Mouse (Mus musculus) ovary, postnatal 10 days (tissue): ENCODE results near the gene Samhd1.
A peak's percentile ranks its signal among the peaks of the same experiment; 100 is the strongest.

Experiments used
- DNase-seq: peaks from one replicate; pipeline ENCODE4 v3.0.0; 2022; ENCODE audit warnings: low spot score

Gene Samhd1

GRCm38 (mm10) chr2:157095005-157095755, 39.9 kb downstream of the Samhd1 start:
- peak; percentile 55 for DNase-seq

DNA sequence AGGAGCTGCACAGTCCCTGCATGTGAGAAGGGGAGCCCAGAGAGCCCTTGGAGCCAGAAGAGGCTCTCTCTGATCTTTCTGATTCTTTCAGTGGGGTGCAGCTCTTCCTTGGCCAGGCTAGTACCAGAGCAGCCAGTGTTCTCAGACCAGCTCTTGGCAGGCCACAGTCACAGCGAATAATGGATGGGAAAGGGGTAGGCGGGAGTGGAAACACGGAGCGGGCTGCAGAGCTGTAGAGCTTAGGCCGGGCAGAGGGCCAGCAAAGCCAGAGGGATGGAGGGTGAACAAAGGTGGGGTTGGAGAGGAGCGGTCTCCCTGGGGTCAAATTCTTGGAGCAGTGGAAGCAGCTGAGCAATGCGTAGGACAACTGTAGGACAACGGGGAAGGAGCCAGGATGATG, 43.0 kb downstream of the Samhd1 start:
- DNase-seq: no peak

- DNase-seq: no peak
These were observed 47.3 kb downstream of the Samhd1 start for GRCm38 (mm10) chr2:157087536-157088317.

DNA sequence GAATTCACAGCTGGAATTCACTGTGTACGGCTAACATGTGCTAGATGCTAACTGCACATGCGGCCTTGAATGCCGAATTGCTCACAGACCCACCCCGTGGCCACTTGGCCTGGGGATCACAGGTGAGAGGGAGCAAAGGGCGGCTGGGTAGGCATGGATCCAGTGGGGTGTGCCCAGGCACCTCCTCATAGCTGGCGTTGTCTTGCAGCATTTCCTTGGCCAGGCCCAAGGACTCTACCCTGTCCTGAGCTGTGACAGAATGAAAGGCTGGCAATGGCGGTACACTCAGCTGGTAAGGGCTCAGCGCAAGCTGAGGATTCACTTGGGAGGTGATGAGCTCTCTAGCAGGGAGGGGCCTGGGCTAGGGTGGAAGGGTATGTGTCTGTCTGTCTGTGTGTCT, 48.3 kb downstream of the Samhd1 start, which contains the start of gene Tldc2:
TSS of gene Tldc2 (plus strand) at position 260 of the 400 bp plus-strand sequence.
- DNase-seq: no peak

DNA sequence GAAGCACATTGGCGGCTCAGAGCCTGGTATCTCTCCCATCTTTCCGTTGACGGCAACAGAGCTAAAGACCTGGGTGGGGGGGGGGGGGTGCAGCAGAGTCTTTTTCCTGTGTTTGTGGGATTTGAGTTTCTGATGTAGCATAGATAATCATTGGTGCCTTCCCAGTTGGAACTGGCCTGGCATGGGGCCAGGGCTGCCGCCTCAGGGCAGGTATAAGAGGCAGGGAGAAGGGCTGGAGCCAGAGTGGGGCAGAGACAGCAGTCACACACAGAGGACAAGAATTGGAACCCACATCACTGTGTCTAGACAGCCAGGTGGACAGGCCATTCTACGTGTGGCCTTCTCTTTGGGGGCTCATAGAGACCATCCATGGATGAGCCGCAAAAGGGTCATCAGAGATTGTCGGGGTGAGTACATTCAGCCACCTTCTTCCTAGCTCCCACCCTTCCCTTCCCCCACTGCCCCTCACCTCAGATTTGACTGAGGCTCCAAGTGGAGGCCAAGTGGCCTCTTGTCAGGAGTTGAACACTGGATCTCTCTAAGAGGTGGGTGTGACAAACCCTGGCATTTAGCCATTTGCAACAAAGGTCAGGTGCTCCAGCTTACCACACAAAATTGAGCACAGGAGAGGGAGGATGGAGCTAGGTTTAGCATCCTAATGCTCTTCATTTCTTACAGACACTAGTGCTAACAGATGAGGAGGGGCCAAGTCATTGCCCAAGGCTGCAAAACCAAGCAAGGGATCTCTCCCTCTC, 50.1 kb downstream of the Samhd1 start:
- no peak for DNase-seq

- DNase-seq: no peak
These were observed 53.1 kb downstream of the Samhd1 start for GRCm38 (mm10) chr2:157081960-157082359.

DNA sequence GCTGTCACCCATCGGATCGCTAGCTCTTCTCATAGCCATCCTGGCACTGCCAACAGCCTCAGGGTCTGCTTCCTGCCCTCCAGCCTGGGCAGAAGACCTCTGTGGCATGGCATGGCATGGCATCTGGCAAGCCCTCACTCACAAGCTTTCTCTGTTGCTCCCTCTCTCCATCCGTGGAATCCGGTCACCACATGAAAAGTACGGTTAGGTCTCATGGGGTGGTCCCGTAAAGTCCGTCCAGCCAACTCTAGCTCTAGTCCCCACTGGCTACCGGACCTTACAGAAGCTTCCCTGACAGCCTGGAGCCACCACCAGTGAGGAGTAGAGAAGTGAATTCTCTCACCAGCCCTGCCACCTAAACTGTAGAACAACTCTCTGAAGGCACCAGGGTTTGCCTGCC, 53.7 kb downstream of the Samhd1 start:
- no peak for DNase-seq

- no peak for DNase-seq
These were observed 55.3 kb downstream of the Samhd1 start for GRCm38 (mm10) chr2:157079701-157080180.

GRCm38 (mm10) chr2:157078793-157079700, 56.0 kb downstream of the Samhd1 start, which contains the start of gene Soga1:
Gene Soga1 (minus strand): TSS chr2:157079254.
- peak; percentile 80 for DNase-seq

- no peak for DNase-seq
These were observed 56.8 kb downstream of the Samhd1 start for GRCm38 (mm10) chr2:157078059-157078792.

DNA sequence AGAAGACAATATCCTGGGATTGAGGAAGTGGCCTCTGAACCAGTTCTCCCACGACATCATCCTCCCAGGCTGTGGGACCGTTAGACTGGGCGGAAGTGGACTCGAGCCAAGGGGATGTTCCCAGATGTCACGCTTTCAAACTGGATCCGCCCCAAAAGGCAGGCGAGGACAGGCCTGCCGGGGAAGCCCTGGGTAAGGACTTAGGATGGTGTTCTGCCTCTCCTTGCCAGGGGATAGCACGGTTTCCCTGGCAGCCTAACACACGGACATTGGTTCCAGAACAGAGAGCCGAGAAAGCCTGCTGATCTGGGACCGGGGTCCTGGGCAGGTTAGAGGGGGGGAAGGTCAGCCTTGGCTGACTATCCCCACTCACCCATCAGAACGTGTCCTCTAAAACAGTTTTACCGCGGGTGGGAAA, 57.4 kb downstream of the Samhd1 start:
- peak; percentile 68 for DNase-seq

DNA sequence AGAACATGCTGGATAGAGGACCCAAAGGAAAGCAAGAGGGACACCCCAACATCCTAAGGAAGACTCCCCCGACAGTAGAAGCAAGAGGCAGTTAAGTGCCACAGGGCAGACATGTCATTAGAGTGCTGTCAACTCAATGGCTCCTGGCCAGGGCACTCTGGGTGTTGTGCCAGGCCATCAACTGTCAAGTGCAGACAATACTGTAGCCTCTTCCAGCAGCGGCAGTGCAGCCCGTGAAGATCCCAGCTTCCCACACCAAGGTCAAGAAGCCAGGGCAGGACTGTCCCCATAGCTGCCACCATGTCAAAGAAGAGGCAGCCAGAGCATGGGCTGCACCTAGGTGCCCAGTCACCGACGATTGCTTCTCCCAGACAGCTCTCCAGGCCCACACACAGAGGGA, 57.9 kb downstream of the Samhd1 start:
- DNase-seq: no peak

DNA sequence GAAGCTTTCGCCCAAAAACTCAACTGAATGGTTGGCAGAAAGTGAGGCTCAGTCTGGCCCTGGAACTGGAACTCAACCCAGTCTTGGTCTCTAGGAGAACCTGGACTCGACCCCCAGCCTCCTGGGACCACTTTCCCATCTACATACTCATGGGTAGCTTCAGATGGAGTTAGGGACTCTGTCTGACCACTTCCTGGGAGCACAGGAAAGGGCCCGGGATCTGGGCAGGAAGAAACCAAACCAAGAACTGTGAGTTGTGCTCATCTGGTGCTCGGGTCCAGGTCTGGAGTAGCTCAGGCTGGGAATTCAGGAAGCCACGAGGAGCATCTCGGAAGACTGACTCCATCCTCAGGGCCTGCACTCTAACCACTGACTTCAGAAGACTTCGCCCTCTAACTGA, 58.5 kb downstream of the Samhd1 start:
- no peak for DNase-seq

DNA sequence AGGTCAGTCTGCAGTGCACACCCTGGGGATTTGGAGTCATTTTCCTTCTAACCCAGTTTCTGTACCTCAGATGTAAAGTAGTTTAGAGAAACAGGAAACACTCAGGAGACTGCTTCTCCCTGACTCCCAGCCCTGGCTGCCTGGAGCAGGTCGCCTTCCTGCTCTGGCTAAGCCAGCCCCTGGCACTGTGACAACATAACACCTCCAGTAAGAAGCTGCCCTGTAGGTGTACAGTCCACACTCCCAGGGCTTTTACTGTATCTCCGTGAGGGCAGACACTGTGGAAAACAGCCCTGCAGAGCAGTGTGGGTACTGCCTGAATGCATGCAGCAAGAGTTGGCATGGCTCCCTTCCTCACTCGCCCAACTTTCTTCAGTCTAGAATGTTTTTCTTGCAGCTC, 59.4 kb downstream of the Samhd1 start:
- DNase-seq: no peak

GRCm38 (mm10) chr2:157075226-157075625, 59.8 kb downstream of the Samhd1 start:
- no peak for DNase-seq

DNA sequence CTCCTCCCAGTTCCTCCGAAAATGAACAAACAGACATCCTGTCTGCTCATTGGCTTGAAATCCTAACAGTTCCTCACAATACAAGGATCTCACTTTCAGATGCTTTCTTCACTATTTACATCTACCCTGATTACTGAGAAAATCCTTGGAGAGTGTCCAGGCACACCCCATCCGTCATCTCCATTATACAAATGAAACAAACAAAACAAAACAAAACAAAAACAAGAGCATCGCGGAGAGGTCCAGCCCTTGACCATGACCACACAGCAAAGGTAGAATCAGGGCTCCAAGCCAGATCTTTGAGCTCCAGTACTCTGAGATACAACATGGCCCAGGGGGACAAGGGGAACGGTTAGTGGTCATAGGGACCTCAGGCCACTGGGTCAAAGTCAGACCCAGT, 60.3 kb downstream of the Samhd1 start:
- DNase-seq: no peak

DNA sequence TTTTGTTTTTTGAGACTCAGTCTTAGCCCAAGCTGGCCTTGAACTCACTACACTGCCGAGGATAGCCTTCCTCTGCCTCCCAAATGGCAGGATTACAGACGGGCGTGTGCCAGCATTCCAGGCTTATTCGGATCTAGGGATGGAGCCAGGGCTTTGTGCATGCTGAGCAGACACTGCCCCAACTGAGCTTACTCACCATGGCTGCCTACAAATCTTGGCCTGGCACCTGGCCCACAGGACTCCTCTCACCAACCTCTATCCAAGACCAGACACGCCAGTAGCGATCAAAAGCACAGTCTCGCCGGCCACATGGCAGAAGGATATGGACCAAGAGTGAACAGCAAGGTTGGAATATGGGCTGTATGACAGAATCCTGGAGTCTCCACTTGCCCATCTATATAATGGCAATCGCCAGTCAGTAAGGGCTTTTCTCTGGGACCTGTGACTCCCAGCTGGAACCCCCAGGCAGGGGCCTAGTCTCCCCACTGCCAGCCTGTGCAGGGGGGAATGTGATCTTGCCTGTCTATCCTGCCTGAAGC, 60.8 kb downstream of the Samhd1 start:
- no peak for DNase-seq

- DNase-seq: no peak
These were observed 61.5 kb downstream of the Samhd1 start for GRCm38 (mm10) chr2:157073378-157074052.

DNA sequence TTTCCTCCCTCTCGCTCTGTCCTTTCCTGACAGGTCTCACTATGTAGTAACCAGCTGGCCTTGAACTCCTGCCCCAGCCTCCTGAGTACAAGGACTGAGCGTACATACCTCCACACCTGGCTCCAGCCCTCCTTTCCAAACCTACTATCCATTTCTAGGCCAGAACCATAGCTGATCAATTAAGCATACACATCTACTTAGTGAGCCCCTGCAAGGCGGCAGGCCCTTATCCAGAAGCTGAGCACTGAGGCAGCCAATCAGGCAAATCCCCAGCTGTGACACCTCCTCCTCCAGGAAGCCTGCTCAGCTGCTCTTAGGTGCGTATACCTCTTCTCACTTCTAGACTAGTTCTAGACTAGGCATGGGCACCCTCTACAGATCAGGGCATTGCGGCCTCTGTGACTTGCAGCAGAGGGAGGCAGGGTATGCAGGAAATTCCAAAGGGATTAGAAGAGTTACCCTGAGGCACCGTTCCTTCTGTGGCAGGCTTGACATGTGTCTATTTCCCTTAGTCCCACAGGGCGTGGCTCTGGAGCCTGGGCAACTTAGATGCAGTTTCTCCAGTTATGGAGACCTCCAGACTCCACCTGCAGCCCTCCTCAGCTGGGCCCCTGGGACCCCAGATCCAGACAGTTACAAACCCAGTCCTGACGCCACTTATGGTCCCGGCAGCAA, 62.6 kb downstream of the Samhd1 start:
- DNase-seq: no peak
